Mouse (Mus musculus) stomach, embryonic 14.5 days (tissue): ENCODE results near the gene Swsap1. TPM values are rescaled to one million over a fixed set of nuclear protein-coding genes. Genes with fewer than 3 reads are reported as not detected.

ENCODE experiments used
- ATAC-seq: fragments of 200-750 bp; cut with Nextera tagmentation; 2 replicates; pipeline ENCODE4 v1.8.0; 2017; ENCODE audit warnings: low read depth, moderate TSS enrichment; ENCODE audit not compliant: insufficient number of reproducible peaks, insufficient read depth, low FRiP score
- H3K27ac ChIP-seq: fragments of 300-500 bp; sonication (generic); 2 replicates; pipeline ENCODE4 v1.5.1; 2014; ENCODE audit warnings: mild to moderate bottlenecking, low read length, moderate library complexity, mixed read lengths
- H3K27me3 ChIP-seq: fragments of 300-500 bp; sonication (generic); 2 replicates; pipeline ENCODE4 v1.6.1; 2014; ENCODE audit warnings: low read length, control low read depth, mixed read lengths; ENCODE audit not compliant: control insufficient read depth, insufficient read depth
- H3K36me3 ChIP-seq: fragments of 300-500 bp; sonication (generic); 2 replicates; pipeline ENCODE4 v1.6.1; 2014; ENCODE audit warnings: mild to moderate bottlenecking, control low read depth, low read length, moderate library complexity, mixed read lengths; ENCODE audit not compliant: control insufficient read depth, insufficient read depth
- H3K4me1 ChIP-seq: fragments of 300-500 bp; sonication (generic); 2 replicates; pipeline ENCODE4 v1.6.1; 2014; ENCODE audit warnings: low read length, control low read depth, mixed read lengths; ENCODE audit not compliant: control insufficient read depth, insufficient read depth
- H3K4me2 ChIP-seq: fragments of 300-500 bp; sonication (generic); replicated peaks from 2 replicates; pipeline ENCODE4 v1.6.1; 2014; ENCODE audit warnings: low read depth, low read length, control low read depth
- H3K4me3 ChIP-seq: fragments of 300-500 bp; sonication (generic); 2 replicates; pipeline ENCODE4 v1.5.1; 2014; ENCODE audit warnings: low read depth, low read length, control low read depth
- H3K9ac ChIP-seq: fragments of 300-500 bp; sonication (generic); replicated peaks from 2 replicates; pipeline ENCODE4 v1.6.1; 2014; ENCODE audit warnings: low read depth, mild to moderate bottlenecking, control low read depth, low read length, moderate library complexity, mixed read lengths
- H3K9me3 ChIP-seq: fragments of 300-500 bp; sonication (generic); 2 replicates; pipeline ENCODE4 v1.6.1; 2016; ENCODE audit warnings: low read depth, low read length, control low read depth; ENCODE audit not compliant: control insufficient read depth
- WGBS: fragments of 180-500 bp; shearing (Covaris S2); extraction: QIAGEN DNeasy Blood & Tissue Kit; methylation state at CpG from one replicate; pipeline ENCODE4 v1.1.7; 2014; 5-methylcytosine and 5-hydroxymethylcytosine counted together
- polyA plus RNA-seq: library from polyadenylated mRNA; unstranded; fragments of >200 nt; fragmentation: Nextera tagmentation; extraction: Ambion mirVana; gene quantifications from 2 replicates; pipeline ENCODE4 v1.2.1, GENCODE M21; 2014

Gene Swsap1
- polyA plus RNA-seq, result 8.9 and 10.4 TPM in 2 replicates

DNA sequence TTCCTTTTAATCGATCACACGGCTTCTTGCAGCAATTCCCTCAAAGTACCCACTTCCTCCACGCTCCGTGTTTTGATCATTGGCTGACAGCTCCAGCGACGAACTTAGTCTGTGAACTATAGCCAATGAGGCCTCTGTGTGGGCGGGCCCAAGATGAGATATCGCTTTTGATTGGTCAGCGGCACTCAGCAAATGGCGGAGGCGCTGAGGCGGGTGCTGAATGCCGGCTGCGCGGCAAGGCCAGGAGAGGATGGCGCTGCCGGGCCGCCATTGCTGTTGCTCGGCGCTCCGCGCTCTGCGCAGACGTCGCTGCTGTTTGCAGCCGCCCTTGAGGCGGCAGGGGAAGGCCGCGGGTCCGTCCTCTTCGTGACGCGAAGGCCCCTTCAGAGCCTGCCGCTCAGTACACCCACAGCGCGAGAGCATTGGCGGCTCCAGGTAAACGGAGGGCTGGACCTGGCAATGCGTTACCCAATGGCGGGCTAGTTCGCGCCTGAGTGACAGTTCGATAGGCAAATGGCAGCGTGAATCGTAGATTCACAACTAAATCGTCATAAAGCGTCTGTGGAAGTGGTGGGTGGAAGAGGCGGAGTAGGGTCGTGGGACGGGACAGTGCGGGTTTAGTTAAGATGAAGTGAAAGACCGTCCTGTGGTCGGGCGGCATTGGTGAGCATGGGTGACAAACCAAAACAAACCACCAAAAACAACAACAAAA, at the start of gene Swsap1:
TSS of gene Swsap1 (plus strand) at position 186 of the 712 bp plus-strand sequence.
- peak within 1 kb of the TSS; percentile 66 for H3K4me3 ChIP-seq
- H3K36me3 ChIP-seq, result no peaks in the 10 kb centered on the region
- no peaks in the 10 kb centered on the region; the same call in 1 of the 2 replicates for H3K4me1 ChIP-seq
- peak within 1 kb of the TSS; percentile 59 for H3K4me2 ChIP-seq
- H3K9ac ChIP-seq, result peak within 1 kb of the TSS; percentile 57
- no peaks in the 10 kb centered on the region for H3K9me3 ChIP-seq
- under 1% methylated on average over 54 of the region's 54 CpGs for WGBS
- peak; percentile 97 for ATAC-seq
- peaks cover 6% of the 10 kb centered on the region for H3K27me3 ChIP-seq
- peak within 1 kb of the TSS; percentile 87 for H3K27ac ChIP-seq

GRCm38 (mm10) chr9:21908216-21908615, 47.3 kb upstream of the Swsap1 start:
- H3K27me3 ChIP-seq, result no peaks in the 10 kb centered on the region
- peaks cover 3% of the 10 kb centered on the region; the same call in 1 of the 2 replicates for H3K36me3 ChIP-seq
- no peaks in the 10 kb centered on the region for H3K4me1 ChIP-seq
- no peak overlapping the region for H3K4me2 ChIP-seq
- no peak overlapping the region for H3K4me3 ChIP-seq
- ATAC-seq, result no peak
- 71% methylated on average over 11 of the region's 11 CpGs for WGBS
- H3K9ac ChIP-seq, result no peak overlapping the region
- no peak overlapping the region for H3K27ac ChIP-seq
- H3K9me3 ChIP-seq, result no peaks in the 10 kb centered on the region

DNA sequence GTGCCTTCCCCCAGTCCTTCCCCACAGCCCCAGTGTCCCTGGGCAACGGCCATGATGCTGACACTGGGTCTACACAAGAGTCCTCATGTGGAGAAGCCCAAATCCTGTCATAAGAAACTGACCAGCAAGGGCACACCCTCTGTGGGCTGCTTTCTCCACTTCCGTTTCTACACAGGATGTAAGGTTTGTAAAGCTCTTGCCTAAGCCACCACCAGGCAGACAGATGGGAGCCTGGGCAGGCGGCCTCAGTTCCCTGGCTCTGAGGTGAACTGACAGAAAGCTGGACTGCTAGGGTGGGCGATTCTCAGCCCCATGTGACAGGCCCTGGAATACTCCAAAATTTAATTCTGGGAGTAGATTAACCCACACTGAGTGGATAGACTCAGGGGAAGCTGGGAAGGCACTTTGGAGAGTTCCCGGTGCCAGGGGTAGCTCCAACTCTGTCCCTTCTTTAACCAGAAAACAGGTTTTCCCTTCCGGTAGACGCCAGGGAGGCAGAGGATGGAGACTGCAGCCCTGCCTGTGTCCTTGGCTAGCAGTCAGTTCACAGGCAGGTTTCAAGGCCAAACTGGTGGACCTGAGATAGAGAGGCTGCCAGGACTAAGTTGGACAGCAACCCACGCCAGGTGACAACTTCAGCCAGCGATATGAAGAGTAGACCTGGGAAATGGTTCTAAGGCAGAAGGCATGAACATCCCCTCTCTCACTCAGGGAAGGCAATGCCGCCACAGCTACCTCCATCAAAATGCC, 45.9 kb upstream of the Swsap1 start:
- Histone ChIP-seq H3K4me1 (no peaks in the 10 kb centered on the region), H3K27me3 (no peaks in the 10 kb centered on the region), H3K9me3 (no peaks in the 10 kb centered on the region), H3K4me2 (no peak overlapping the region), H3K27ac (no peak overlapping the region), H3K4me3 (no peak overlapping the region), H3K36me3 (peaks cover 3% of the 10 kb centered on the region; the same call in 1 of the 2 replicates), H3K9ac (no peak overlapping the region)
- no peak for ATAC-seq
- WGBS, result 74% methylated on average over 10 of the region's 10 CpGs

DNA sequence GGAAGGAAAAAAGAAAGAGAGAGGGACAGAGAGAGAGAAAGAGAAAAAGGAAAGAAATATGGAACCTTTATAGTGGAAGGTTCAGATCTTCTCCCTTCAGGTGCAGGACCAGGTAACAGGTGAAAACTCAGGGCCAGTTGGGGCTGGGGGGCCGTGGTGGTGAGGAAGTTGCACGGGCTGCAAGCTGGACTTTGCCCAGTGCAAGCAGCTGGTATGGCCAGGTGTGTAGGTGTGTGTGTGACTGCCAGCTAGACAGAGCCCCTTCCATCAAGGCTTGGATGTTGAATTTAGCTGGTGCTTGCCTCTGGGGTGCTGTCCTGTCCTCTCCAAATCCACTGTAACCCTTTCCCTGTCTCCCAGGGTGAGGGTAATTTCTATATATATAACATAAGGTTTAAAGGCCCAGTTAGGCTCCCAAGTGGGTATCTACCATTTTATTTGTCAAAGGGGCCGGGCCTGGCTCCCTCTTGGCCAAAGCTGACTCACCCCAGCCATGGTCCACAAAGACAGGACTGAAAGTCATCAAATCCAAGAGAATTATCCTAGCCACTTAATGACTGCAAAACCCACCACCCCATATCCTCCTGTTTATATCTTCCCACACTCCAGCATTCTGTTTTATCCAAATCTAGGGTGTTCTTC, 38.6 kb upstream of the Swsap1 start:
- peaks cover 7% of the 10 kb centered on the region; the same call in 1 of the 2 replicates for H3K4me1 ChIP-seq
- WGBS, result 45% methylated on average over 3 of the region's 3 CpGs
- peak overlapping the region; percentile 74 for H3K27ac ChIP-seq
- no peaks in the 10 kb centered on the region for H3K36me3 ChIP-seq
- no peaks in the 10 kb centered on the region for H3K9me3 ChIP-seq
- H3K4me2 ChIP-seq, result peak overlapping the region; percentile 94
- no peak overlapping the region for H3K9ac ChIP-seq
- no peak for ATAC-seq
- peak overlapping the region; percentile 72 for H3K4me3 ChIP-seq
- no peaks in the 10 kb centered on the region for H3K27me3 ChIP-seq

DNA sequence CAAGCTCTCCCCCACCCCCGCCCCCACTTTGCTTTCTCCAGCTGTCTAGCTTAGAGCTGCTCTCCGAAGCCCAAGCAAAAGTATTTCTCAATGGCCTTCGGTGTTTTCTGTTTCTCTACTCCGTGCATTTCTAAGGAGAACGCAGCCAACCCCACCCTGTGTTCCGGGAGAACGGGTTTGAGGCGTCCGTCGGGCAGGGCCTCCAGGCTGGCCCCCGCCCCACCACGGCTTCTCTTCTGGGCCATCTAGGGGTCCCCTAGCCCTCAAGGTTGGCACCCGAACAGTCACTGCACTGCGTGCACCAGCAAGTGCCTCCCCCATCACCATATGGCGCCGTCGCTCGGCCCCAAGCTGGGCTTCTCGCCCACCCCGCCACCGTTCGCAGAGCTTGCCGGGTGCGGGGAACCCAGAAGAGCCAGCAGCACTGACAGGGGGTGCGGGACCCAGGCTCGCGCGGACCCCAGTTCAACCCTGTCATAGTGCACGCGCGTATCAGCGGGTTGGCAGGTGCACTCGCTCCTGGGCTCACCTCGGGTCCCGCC, 38.0 kb upstream of the Swsap1 start:
- peak overlapping the region; percentile 74 for H3K27ac ChIP-seq
- H3K9me3 ChIP-seq, result no peaks in the 10 kb centered on the region
- H3K4me3 ChIP-seq, result peak overlapping the region; percentile 72
- H3K4me2 ChIP-seq, result peak overlapping the region; percentile 94
- no peaks in the 10 kb centered on the region for H3K27me3 ChIP-seq
- H3K4me1 ChIP-seq, result peaks cover 7% of the 10 kb centered on the region; the same call in 1 of the 2 replicates
- ATAC-seq, result peak; percentile 21; the same call in 1 of the 2 replicates
- H3K9ac ChIP-seq, result peak overlapping the region; percentile 64
- no peaks in the 10 kb centered on the region for H3K36me3 ChIP-seq
- 1% methylated on average over 35 of the region's 35 CpGs for WGBS

GRCm38 (mm10) chr9:21918035-21918592, 37.4 kb upstream of the Swsap1 start, which contains the start of gene Rab3d:
Gene Rab3d, minus strand, starts transcription at chr9:21918192.
- H3K36me3 ChIP-seq, result no peaks in the 10 kb centered on the region
- peak; percentile 94 for ATAC-seq
- peak within 1 kb of the TSS; percentile 74 for H3K27ac ChIP-seq
- peak within 1 kb of the TSS; percentile 94 for H3K4me2 ChIP-seq
- peaks cover 7% of the 10 kb centered on the region; the same call in 1 of the 2 replicates for H3K4me1 ChIP-seq
- no peaks in the 10 kb centered on the region for H3K9me3 ChIP-seq
- peak within 1 kb of the TSS; percentile 64 for H3K9ac ChIP-seq
- no peaks in the 10 kb centered on the region for H3K27me3 ChIP-seq
- peak within 1 kb of the TSS; percentile 72 for H3K4me3 ChIP-seq
- under 1% methylated on average over 36 of the region's 36 CpGs for WGBS

DNA sequence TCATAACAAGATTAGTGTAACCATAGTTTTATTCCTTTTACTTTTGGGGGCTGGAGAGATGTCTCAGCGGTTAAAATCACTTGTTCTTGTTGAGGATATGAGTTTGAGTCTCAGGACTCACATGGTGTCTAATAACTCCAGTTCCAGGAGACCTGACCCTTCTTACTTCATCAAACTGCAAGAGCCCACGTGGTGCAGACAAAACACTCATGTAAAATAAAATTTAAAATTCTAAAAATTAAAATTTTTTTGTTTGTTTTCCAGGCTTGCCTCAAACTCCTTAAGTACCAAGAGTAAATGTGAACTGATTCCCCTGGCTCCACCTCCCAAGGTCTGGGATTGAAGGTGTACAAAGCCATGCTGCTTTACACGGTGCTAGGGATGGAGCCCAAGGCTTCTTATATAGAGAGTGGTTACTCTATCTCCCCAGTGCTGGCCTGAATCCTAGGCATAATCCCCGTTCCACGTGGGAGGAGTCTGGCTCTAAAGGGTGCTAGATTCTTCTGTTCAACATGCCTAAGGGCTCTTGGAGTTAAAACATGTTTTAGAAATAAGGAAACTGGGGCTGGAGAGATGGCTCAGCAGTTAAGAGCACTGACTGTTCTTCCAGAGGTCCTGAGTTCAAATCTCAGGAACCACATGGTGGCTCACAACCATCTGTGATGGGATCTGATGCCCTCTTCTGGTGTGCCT, 36.7 kb upstream of the Swsap1 start:
- no peaks in the 10 kb centered on the region for H3K9me3 ChIP-seq
- H3K4me3 ChIP-seq, result peak overlapping the region; percentile 72
- H3K27ac ChIP-seq, result no peak overlapping the region
- no peak for ATAC-seq
- H3K4me2 ChIP-seq, result peak overlapping the region; percentile 94
- 23% methylated on average over 5 of the region's 5 CpGs for WGBS
- peaks cover 10% of the 10 kb centered on the region; the same call in 1 of the 2 replicates for H3K4me1 ChIP-seq
- H3K27me3 ChIP-seq, result no peaks in the 10 kb centered on the region
- H3K36me3 ChIP-seq, result no peaks in the 10 kb centered on the region
- no peak overlapping the region for H3K9ac ChIP-seq
